Mouse (Mus musculus): ENCODE results near the gene Hras.

Hras gene

GRCm38 (mm10) chr7:141176173-141176572 is 17.6 kb downstream of the Hras start:
- DNase-seq (ENCODE audit: low read depth, low spot score) = peak; percentile 84

DNA sequence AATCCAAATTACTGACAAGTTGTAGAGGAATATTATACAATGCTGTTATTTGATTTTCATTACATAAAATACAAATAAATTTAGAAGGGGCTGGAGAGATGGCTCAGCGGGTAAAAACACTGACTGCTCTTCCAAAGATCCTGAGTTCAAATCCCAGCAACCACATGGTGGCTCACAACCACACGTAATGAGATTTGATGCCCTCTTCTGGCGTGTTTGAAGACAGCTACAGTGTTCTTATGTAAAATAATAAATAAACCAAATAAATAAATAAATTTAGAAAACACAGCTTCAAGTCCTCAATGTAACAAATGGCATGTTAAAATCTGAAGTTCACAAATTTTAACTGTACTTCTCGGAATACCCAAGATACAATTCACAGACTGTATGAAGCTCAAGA is 18.7 kb downstream of the Hras start:
- DNase-seq (ENCODE audit: low read depth, low spot score) = no peak

DNA sequence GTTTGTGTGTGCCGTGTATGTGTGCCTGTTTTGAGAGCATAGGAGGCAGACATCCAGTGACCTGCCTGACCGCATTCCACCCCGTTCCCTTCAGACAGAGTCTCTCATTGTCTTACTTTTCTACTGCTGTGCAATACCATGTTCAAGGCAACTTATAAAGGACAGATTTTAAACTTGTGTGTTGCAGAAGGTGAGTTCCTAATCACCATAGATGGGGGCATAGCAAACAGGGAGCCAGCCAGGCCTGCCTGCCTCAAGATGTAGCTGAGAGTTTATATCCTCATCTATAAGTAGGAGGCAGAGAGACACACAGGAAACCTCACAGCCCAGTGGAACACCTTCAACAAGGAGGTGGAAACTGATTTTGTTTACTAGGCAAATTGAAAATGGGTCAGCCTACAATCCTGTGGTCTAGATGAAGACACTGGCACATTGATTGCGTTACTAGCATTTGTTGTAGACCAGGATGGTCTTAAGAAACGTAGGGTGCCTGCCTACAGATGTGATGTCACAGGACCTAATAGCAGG is 20.4 kb downstream of the Hras start:
- no peak for DNase-seq (ENCODE audit: low read depth, low spot score)

DNA sequence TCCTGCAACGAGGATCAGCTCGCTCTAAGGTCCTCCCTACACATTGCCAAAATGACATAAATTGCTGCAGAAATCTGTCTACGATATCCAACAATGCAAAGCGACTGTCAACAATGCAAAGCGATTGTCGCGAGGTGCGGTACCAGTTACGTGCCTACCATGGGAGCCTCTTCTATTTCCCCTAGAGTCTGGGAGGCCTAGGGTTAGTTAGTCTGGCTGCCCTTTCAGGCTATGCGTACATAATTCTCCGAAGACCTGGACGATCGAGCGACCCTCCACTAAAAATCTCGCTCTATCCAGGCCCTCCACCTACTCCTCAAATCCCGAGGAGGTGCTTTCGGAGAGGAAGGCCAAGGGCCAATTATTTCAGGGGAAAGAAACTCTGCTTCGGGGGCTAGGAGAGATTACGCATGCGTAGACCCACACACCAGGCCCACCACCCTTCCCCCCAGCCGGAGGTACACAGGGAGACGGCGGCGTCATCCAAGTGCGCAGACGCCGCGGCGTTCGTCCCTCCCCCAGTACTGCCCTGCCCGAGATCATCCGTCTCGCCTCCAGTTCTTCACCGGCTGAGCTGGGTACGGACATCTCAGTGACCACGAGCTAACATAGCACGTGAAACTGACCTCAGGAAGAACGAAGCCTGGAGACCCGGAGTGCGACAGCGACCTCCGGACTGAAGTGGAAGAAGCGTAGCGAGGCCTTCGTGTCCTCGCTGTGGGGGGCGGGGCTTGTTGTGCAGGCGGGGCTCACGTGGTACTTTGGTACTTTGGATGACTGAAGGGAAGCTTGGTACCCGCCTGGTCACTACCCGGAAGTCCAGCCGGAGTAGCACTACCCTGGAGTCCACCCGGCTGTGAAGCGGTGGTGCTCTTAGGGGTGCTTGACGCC is 21.4 kb downstream of the Hras start, which contains the start of gene Rnh1:
Gene Rnh1 (minus strand): TSS at position 742 of the 891 bp plus-strand sequence.
- peak; percentile 69 for DNase-seq (ENCODE audit: low read depth, low spot score)

DNA sequence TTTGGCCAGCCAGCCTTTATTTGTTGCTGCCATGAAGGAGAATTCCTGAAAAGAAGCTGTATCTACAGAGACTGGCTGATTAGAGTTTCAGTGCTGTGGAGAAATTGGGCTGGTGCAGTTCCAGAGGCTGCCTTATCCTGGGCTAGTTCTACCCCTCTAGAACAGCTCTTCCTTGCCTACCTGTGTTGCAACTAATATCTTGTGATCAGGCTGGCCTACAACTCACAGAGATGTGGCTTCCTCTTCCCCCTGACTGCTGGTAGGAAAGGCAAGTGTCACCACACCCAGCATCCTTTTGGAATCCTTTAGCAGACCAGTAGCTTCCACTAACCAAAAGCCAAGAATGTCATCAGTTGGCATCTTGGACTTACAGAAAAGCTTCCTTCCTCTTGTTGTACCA is 23.9 kb downstream of the Hras start:
- no peak for DNase-seq (ENCODE audit: low read depth, low spot score)

GRCm38 (mm10) chr7:141169300-141169699 is 24.5 kb downstream of the Hras start:
- no peak for DNase-seq (ENCODE audit: low read depth, low spot score)

DNA sequence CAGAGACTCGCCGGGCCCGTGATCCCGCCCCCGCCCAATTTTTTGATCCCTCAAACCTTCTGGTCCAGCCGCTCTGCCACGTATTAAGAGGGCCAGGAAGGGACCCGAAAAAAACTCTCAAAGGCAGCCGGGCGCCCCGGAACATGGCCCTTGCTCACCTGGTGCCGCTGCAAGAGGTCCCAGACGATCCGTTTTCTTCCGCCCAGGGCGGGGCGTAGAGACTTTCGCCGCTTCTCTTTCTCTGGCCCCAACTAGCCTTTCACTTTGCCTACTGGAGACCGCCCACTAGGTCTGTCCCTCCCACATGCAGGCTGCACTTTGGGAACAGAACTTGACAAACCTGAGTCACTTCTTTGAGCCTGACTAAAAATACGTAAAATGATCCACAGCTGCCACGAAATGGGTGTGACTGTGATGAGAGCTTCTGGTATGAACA is 25.3 kb downstream of the Hras start:
- peak; percentile 64 for DNase-seq (ENCODE audit: low read depth, low spot score)

- peak; percentile 48 for DNase-seq (ENCODE audit: low read depth, low spot score)
Measured at GRCm38 (mm10) chr7:141167901-141168517, 25.8 kb downstream of the Hras start.

GRCm38 (mm10) chr7:141164850-141165249 is 29.0 kb downstream of the Hras start:
- DNase-seq (ENCODE audit: low read depth, low spot score) = no peak

DNA sequence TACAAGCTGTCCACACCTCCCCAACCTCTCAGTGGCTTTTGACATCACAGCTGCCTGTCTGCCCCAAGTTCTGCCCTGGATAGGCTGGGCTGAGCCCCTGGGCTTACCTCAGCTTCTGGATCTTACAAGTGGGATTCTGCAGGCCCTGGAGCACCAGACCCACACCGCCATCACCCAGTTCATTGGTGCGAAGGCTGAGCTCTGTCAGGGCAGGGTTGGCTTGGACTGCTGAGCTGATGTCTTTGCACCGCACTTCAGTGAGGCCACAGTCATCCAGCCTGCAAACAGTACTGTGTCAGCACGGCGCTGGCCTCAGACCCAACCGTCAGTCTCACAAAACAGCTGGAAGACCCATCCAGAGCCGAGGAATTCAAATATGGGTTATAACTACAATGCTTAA is 29.4 kb downstream of the Hras start:
- DNase-seq (ENCODE audit: low read depth, low spot score) = no peak

GRCm38 (mm10) chr7:141155362-141155761 is 38.4 kb downstream of the Hras start:
- DNase-seq (ENCODE audit: low read depth, low spot score) = no peak

DNA sequence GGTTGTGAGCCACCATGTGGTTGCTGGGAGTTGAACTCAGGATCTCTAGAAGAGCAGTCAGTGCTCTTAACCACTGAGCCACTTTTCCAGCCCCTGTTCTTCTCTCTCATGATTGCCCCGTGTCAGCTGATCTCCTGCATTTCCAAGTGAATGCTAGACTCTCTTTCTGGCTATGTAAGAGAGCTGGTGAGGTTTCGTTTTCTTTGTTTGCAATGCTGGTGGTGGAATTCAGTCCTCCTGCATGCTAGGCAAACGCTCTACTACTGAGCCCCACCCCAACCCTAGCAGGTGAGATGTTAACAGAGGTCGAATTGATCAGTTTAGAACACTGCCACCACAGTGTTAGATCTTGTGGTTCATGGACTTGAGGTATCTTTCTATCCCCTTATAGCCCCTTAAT is 45.2 kb downstream of the Hras start:
- no peak for DNase-seq (ENCODE audit: low read depth, low spot score)

- DNase-seq (ENCODE audit: low read depth, low spot score) = no peak
Measured at GRCm38 (mm10) chr7:141147044-141147443, 46.8 kb downstream of the Hras start.

- peak; percentile 60 for DNase-seq (ENCODE audit: low read depth, low spot score)
Measured at GRCm38 (mm10) chr7:141146043-141146595, 47.7 kb downstream of the Hras start.

- DNase-seq (ENCODE audit: low read depth, low spot score) = no peak
Measured at GRCm38 (mm10) chr7:141145403-141145802, 48.4 kb downstream of the Hras start.

DNA sequence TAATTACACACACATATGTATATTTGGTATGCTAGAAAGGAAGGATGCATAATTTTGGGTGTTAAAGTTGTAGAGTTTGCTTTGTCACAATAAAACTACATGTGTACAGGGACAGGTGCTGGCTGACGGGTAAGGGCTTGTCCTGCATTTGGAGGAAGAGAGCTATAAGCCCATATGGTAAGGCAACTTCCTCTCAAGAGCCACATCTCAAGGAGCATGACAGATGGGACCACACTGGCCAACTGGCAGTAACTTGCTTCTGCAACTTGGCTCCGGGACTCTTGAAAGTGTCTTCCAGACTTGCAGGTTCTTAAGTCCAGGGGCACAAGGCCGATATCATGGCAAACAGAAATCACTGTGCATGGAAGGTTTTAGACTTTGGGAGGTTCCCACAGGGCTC is 49.2 kb downstream of the Hras start:
- DNase-seq (ENCODE audit: low read depth, low spot score) = no peak

DNA sequence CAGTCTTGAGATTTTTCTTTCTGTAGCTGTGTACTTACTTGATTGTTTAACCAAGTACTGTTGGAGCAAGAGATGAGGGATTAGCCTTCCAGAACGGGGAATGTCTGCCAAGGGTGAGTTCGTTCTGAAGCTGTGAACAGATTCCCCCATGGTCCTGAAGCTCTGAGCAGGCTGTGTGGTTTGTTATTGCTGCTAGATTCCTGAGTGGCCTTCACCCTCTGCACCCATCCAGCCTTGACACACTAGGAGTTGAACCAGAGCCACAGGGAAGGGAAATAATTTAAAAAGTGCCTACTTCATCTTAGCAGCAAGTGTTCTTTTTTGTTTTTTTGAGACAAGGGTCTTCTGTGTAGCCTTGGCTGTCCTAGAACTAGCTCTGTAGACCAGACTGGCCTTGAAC is 49.9 kb downstream of the Hras start:
- no peak for DNase-seq (ENCODE audit: low read depth, low spot score)

DNA sequence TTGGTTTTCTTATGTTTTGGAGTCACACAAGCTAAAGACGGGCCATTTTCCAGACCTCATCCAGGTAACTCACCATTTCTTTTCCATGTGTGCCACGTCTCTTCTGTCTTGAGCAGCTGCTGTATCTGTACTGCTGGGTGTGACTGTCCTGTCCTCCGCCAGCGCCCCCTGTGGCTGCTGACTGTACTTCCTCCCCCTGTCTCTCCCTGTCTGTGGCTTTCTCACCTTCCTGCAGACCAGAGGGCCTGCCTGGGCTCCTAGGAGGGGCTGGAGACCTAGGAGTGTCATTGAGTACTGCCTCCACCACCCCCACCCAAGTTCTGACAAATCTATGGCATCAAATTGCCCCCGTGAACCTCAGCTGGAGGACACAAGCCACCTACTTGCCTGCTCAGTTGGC is 50.7 kb downstream of the Hras start:
- no peak for DNase-seq (ENCODE audit: low read depth, low spot score)

- no peak for DNase-seq (ENCODE audit: low read depth, low spot score)
Measured at GRCm38 (mm10) chr7:141141326-141141725, 52.5 kb downstream of the Hras start.
